Comparison of ENCODE assay signal across 8 mouse cellular contexts in the genomic region with DNA sequence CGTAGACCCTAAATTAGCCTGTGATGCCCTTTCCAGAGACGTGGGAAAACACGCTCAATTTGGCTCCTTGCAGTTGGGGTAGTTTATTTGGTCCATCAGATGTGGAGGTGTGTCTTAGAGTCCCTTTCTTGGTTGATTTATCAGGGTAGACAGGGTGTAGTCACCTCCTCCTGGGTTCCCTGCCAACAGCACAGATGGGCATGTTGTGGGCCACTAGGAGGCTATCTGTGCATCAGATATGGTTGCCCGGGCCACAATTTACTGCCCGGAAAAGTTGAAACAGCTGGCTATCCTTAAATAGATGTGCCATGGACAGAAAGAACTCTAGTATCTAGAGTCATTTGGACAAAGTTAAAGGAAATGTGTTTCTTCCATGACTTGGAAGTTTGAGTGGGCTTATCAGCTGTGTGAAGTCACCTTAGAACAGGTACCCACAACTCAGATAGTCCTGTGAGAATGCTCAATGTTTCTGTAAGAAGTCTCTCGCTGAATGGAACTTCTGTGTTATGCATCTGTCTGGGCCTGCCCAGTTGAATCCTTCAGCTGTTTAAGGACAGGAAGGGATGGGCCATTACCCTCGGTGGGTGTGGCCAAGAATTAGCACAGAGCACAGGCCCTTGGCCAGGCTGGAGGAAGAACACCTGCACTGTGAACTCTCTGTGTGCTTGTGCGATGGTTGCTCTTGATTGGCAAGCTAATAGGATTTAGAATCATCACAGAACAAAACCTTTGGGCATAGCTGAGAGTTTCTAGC. TPM values are rescaled to one million over a fixed set of nuclear protein-coding genes. Genes with fewer than 3 reads are reported as not detected.
DNase-seq lines count a peak whose midpoint lies in the region; ATAC-seq and TF ChIP-seq lines count a peak whose summit lies in the region.

No protein-coding gene starts in this region.

- no peak overlapping the region; the same call in 1 of the 2 replicates for H3K4me2 ChIP-seq in liver, embryonic 11.5 days
- peak overlapping the region; percentile 98; the same call in 1 of the 2 replicates for H3K4me2 ChIP-seq in heart, embryonic 12.5 days

- H3K4me3 ChIP-seq in liver, adult 2 months (ENCODE audit: insufficient read depth, low read depth, low read length), result no peak overlapping the region
- no peak overlapping the region for H3K4me3 ChIP-seq in liver, embryonic 11.5 days (ENCODE audit: low read depth, low read length)
- H3K4me3 ChIP-seq in cerebellum, adult 2 months (replicated peaks; ENCODE audit: insufficient read depth, low read depth, low read length), result no peak overlapping the region
- no peak overlapping the region for H3K4me3 ChIP-seq in heart, embryonic 12.5 days

- peaks cover 20% of the 10 kb centered on the region for H3K4me1 ChIP-seq in liver, adult 2 months (ENCODE audit: control insufficient read depth, insufficient read depth, low read length)
- 0 out of 2 replicates have a peak, but pooled peaks cover 3% of the 10 kb centered on the region for H3K4me1 ChIP-seq in liver, embryonic 11.5 days (replicated peaks; ENCODE audit: control insufficient read depth, insufficient read depth, low read length)
- 0 out of 2 replicates have a peak, but pooled peaks cover 2% of the 10 kb centered on the region for H3K4me1 ChIP-seq in cerebellum, adult 2 months (ENCODE audit: control insufficient read depth, insufficient read depth, low read length)
- peaks cover 7% of the 10 kb centered on the region for H3K4me1 ChIP-seq in heart, embryonic 12.5 days (replicated peaks)

- no peaks in the 10 kb centered on the region for H3K9me3 ChIP-seq in liver, embryonic 11.5 days (ENCODE audit: control insufficient read depth, low read length)
- no peaks in the 10 kb centered on the region for H3K9me3 ChIP-seq in heart, embryonic 12.5 days (replicated peaks)

- no peaks in the 10 kb centered on the region for H3K36me3 ChIP-seq in liver, adult 2 months (ENCODE audit: control insufficient read depth, insufficient read depth, low read length)
- H3K36me3 ChIP-seq in liver, embryonic 11.5 days (ENCODE audit: control insufficient read depth, insufficient read depth, low read length), result no peaks in the 10 kb centered on the region
- no peaks in the 10 kb centered on the region for H3K36me3 ChIP-seq in heart, embryonic 12.5 days

- H3K79me2 ChIP-seq in liver, adult 2 months (ENCODE audit: control insufficient read depth, insufficient read depth, low read length), result peaks cover 32% of the 10 kb centered on the region

- peak; percentile 69 for DNase-seq in liver, adult 2 months (ENCODE audit: extremely low read depth, low read depth, low spot score)
- DNase-seq in liver, embryonic 11.5 days (ENCODE audit: low spot score), result no peak
- DNase-seq in cerebellum, adult 2 months, result peak; percentile 34 to 41
- peak; percentile 79 to 83 for DNase-seq in kidney, postnatal 36 days
- DNase-seq in spleen, postnatal 36 days (ENCODE audit: low spot score in 2 of 2), result peak; percentile 91
- DNase-seq in thymus, postnatal 25 days, result no peak
- no peak for DNase-seq in frontal cortex, postnatal 36 days (ENCODE audit: low spot score in 2 of 2)

- peak; percentile 17; the same call in 1 of the 2 replicates for TF ChIP-seq CTCF in liver, adult 2 months (IDR thresholded peaks at IDR 0.05; ENCODE audit: low read depth, low read length)
- 0 out of 2 replicates have a peak, but pooled peaks have one; percentile 6 for TF ChIP-seq CTCF in cerebellum, adult 2 months (IDR thresholded peaks at IDR 0.05; ENCODE audit: borderline replicate concordance, insufficient read depth, low read depth, low read length)

- H3K27ac ChIP-seq in liver, adult 2 months (replicated peaks; ENCODE audit: insufficient read depth, low read depth, low read length), result peak overlapping the region; percentile 16; the same call in 1 of the 2 replicates
- no peak overlapping the region for H3K27ac ChIP-seq in liver, embryonic 11.5 days (ENCODE audit: low read depth, low read length)
- no peak overlapping the region for H3K27ac ChIP-seq in cerebellum, adult 2 months (ENCODE audit: insufficient read depth, low read length)
- H3K27ac ChIP-seq in heart, embryonic 12.5 days (ENCODE audit: poor library complexity, severe bottlenecking), result no peak overlapping the region

- no peak overlapping the region for H3K9ac ChIP-seq in liver, adult 2 months (ENCODE audit: low read depth, low read length)
- H3K9ac ChIP-seq in liver, embryonic 11.5 days (ENCODE audit: low read depth, low read length), result no peak overlapping the region
- no peak overlapping the region for H3K9ac ChIP-seq in heart, embryonic 12.5 days

- H3K27me3 ChIP-seq in liver, adult 2 months (ENCODE audit: control insufficient read depth, insufficient read depth, low read length), result no peaks in the 10 kb centered on the region
- peaks cover 48% of the 10 kb centered on the region for H3K27me3 ChIP-seq in liver, embryonic 11.5 days (replicated peaks; ENCODE audit: control insufficient read depth, insufficient read depth, low read length)
- H3K27me3 ChIP-seq in cerebellum, adult 2 months (ENCODE audit: control insufficient read depth, insufficient read depth, low read length), result no peaks in the 10 kb centered on the region; the same call in 1 of the 2 replicates
- no peaks in the 10 kb centered on the region for H3K27me3 ChIP-seq in heart, embryonic 12.5 days (replicated peaks)

- no peak for ATAC-seq in liver, embryonic 11.5 days (replicated peaks; ENCODE audit: low FRiP score)
- no peak for ATAC-seq in heart, embryonic 12.5 days (ENCODE audit: insufficient number of reproducible peaks, low FRiP score)

- 61% methylated on average over 8 of the region's 8 CpGs for WGBS in liver, adult 2 months
- WGBS in liver, embryonic 11.5 days, result 76% methylated on average over 8 of the region's 8 CpGs
- 25% methylated on average over 8 of the region's 8 CpGs for WGBS in cerebellum, adult 2 months
- 76% methylated on average over 8 of the region's 8 CpGs for WGBS in heart, embryonic 12.5 days

- no peak for TF ChIP-seq POLR2A in liver, adult 2 months (IDR thresholded peaks at IDR 0.05; ENCODE audit: extremely low read depth, insufficient read depth, low read length)
- TF ChIP-seq POLR2A in cerebellum, adult 2 months (IDR thresholded peaks at IDR 0.05; ENCODE audit: borderline replicate concordance, insufficient read depth, low read length), result no peak

RNA-seq across cellular contexts. Expression of a gene that starts 2.3 kb away (rescaled TPM):
- total RNA-seq in liver, adult 2 months (2014; rRNA removed), result 25.1 and 27.2 TPM in 2 replicates
- 9.2 and 11.2 TPM in 2 replicates for polyA plus RNA-seq in liver, adult 2 months (2012; rRNA removed)
- polyA plus RNA-seq in liver, embryonic 11.5 days (2014; fragmentation: Nextera tagmentation; extraction: Ambion mirVana), result 5.9 and 6.1 TPM in 2 replicates
- polyA plus RNA-seq in cerebellum, adult 2 months (2012; rRNA removed), result 7.6 and 8.1 TPM in 2 replicates
- polyA plus RNA-seq in heart, embryonic 12.5 days (2016; fragmentation: Nextera tagmentation; extraction: Ambion mirVana), result 15.2 and 16.2 TPM in 2 replicates

Comparison
In these comparisons a context has a peak if more than half of its experiments do, and no peak if none do; other contexts are left out.
1. DNase-seq: peak in liver, adult 2 months (single experiment), cerebellum, adult 2 months (2 of 2), kidney, postnatal 36 days (2 of 2) and spleen, postnatal 36 days (2 of 2); none in liver, embryonic 11.5 days (single experiment), thymus, postnatal 25 days (single experiment) and frontal cortex, postnatal 36 days (0 of 2).